Mouse (Mus musculus): ENCODE results near the gene Gm37240.

- TF ChIP-seq CTCF (IDR thresholded peaks at IDR 0.05; ENCODE audit: low read depth, low read length), result no peak
- TF ChIP-seq POLR2AphosphoS5 (IDR thresholded peaks at IDR 0.05; ENCODE audit: insufficient replicate concordance, low read depth, low read length), result no peak
- no peak for TF ChIP-seq GATA2 (IDR thresholded peaks at IDR 0.05; ENCODE audit: borderline replicate concordance, low read depth, low read length)
- no peak for TF ChIP-seq TAL1 (conservative IDR thresholded peaks at IDR 0.05; ENCODE audit: low read depth, low read length)
Observed at GRCm38 (mm10) chr3:84921704-84922420, 965.5 kb downstream of the Gm37240 start.
